In genomic region chr15:38414318-38415090, GRCm38 (mm10) we compare ENCODE assay signal across 13 mouse cellular contexts.
DNase-seq lines count a peak whose midpoint lies in the region; ATAC-seq and TF ChIP-seq lines count a peak whose summit lies in the region.
"Had no signal": no experiment of that assay in that cellular context is flagged by ENCODE, and none has a peak within 500 bp of the region (broad histone marks: within the 10 kb centered on the region; RNA-seq: fewer than 3 reads in every experiment).

No protein-coding gene starts in this region.

- no peak overlapping the region for H3K4me2 ChIP-seq in heart, embryonic 12.5 days
- no peak overlapping the region for H3K4me2 ChIP-seq in forebrain, postnatal 0 days (ENCODE audit: low read depth)

- H3K9me3 ChIP-seq in heart, embryonic 12.5 days (replicated peaks) = no peaks in the 10 kb centered on the region; the same call in 1 of the 2 replicates
- no peaks in the 10 kb centered on the region for H3K9me3 ChIP-seq in forebrain, postnatal 0 days (ENCODE audit: low read length)
- H3K9me3 ChIP-seq: forebrain, embryonic 10.5 days had no signal

- no peak for TF ChIP-seq CTCF in kidney, adult 2 months (conservative IDR thresholded peaks at IDR 0.05; ENCODE audit: insufficient read depth, insufficient read length, low read depth, low read length)
- no peak for TF ChIP-seq CTCF in forebrain, postnatal 0 days (IDR thresholded peaks at IDR 0.05; ENCODE audit: low read depth)

- H3K27me3 ChIP-seq in kidney, adult 2 months (replicated peaks; ENCODE audit: control insufficient read depth, insufficient read depth, low read length) = no peaks in the 10 kb centered on the region
- no peaks in the 10 kb centered on the region for H3K27me3 ChIP-seq in heart, embryonic 12.5 days (replicated peaks)
- H3K27me3 ChIP-seq in forebrain, postnatal 0 days (ENCODE audit: insufficient read depth, low read length) = no peaks in the 10 kb centered on the region

- H3K36me3 ChIP-seq in kidney, adult 2 months (ENCODE audit: control insufficient read depth, insufficient read depth, low read length) = no peaks in the 10 kb centered on the region
- no peaks in the 10 kb centered on the region for H3K36me3 ChIP-seq in heart, embryonic 12.5 days
- no peaks in the 10 kb centered on the region for H3K36me3 ChIP-seq in forebrain, postnatal 0 days (ENCODE audit: insufficient read depth)
- H3K36me3 ChIP-seq: forebrain, embryonic 10.5 days had no signal

- H3K27ac ChIP-seq in kidney, adult 2 months (ENCODE audit: insufficient read depth, low read depth, low read length) = no peak overlapping the region
- peak overlapping the region; percentile 77 for H3K27ac ChIP-seq in heart, embryonic 12.5 days (ENCODE audit: poor library complexity, severe bottlenecking)
- no peak overlapping the region for H3K27ac ChIP-seq in forebrain, postnatal 0 days (ENCODE audit: low read depth, low read length)
- H3K27ac ChIP-seq: forebrain, embryonic 10.5 days had no signal

- no peak overlapping the region for H3K4me3 ChIP-seq in kidney, adult 2 months (ENCODE audit: insufficient read depth, low read depth, low read length)
- H3K4me3 ChIP-seq in heart, embryonic 12.5 days = no peak overlapping the region
- H3K4me3 ChIP-seq in forebrain, postnatal 0 days (ENCODE audit: low read depth, low read length) = no peak overlapping the region
- H3K4me3 ChIP-seq: forebrain, embryonic 10.5 days had no signal

- 67% methylated on average over 8 of the region's 8 CpGs for WGBS in kidney, adult 2 months
- 58% methylated on average over 8 of the region's 8 CpGs for WGBS in heart, embryonic 12.5 days
- WGBS in forebrain, postnatal 0 days = 55% methylated on average over 8 of the region's 8 CpGs

- no peak for TF ChIP-seq POLR2A in kidney, adult 2 months (IDR thresholded peaks at IDR 0.05; ENCODE audit: low read depth, low read length)

- 0 out of 2 replicates have a peak, but pooled peaks cover 2% of the 10 kb centered on the region for H3K4me1 ChIP-seq in kidney, adult 2 months (ENCODE audit: control insufficient read depth, insufficient read depth, low read length)
- peaks cover 15% of the 10 kb centered on the region for H3K4me1 ChIP-seq in heart, embryonic 12.5 days (replicated peaks)
- H3K4me1 ChIP-seq in forebrain, postnatal 0 days (ENCODE audit: insufficient read depth) = no peaks in the 10 kb centered on the region

- peak; percentile 66 for ATAC-seq in heart, embryonic 12.5 days (ENCODE audit: insufficient number of reproducible peaks, low FRiP score)
- ATAC-seq in forebrain, postnatal 0 days = no peak
- ATAC-seq: CD4-positive, CD25-positive, alpha-beta regulatory T cell, adult 4 months had no signal

- H3K9ac ChIP-seq in heart, embryonic 12.5 days = no peak overlapping the region
- no peak overlapping the region for H3K9ac ChIP-seq in forebrain, postnatal 0 days

- DNase-seq in kidney, adult 2 months = peak; percentile 25
- DNase-seq in kidney, adult 8-10 months = no peak
- peak; percentile 52 for DNase-seq in adipocyte (ENCODE audit: low spot score)
- peak; percentile 24 to 34 for DNase-seq in kidney, postnatal 36 days
- no peak for DNase-seq in urinary bladder, adult 18-20 months (ENCODE audit: low spot score in 2 of 2)
- DNase-seq in forebrain, postnatal 0 days = no peak
- no peak for DNase-seq in adrenal gland, postnatal 25 days
- DNase-seq: cerebellum, postnatal 14 days; right cerebral cortex, postnatal 25 days; thymus, adult 18-20 months had no signal

Comparison
In these comparisons a context has a peak if more than half of its experiments do, and no peak if none do; other contexts are left out.
1. DNase-seq: peak in kidney, adult 2 months (single experiment), adipocyte (single experiment) and kidney, postnatal 36 days (2 of 2); none in kidney, adult 8-10 months (0 of 2), urinary bladder, adult 18-20 months (0 of 2), forebrain, postnatal 0 days (single experiment) and adrenal gland, postnatal 25 days (single experiment).